Mouse (Mus musculus) cerebellum, adult 9-11 months (tissue): Measurements from ENCODE around the gene Irx4.

ENCODE experiments used
- DNase-seq: peaks from one replicate; pipeline ENCODE4 v3.0.0; 2022

Gene Irx4

DNA sequence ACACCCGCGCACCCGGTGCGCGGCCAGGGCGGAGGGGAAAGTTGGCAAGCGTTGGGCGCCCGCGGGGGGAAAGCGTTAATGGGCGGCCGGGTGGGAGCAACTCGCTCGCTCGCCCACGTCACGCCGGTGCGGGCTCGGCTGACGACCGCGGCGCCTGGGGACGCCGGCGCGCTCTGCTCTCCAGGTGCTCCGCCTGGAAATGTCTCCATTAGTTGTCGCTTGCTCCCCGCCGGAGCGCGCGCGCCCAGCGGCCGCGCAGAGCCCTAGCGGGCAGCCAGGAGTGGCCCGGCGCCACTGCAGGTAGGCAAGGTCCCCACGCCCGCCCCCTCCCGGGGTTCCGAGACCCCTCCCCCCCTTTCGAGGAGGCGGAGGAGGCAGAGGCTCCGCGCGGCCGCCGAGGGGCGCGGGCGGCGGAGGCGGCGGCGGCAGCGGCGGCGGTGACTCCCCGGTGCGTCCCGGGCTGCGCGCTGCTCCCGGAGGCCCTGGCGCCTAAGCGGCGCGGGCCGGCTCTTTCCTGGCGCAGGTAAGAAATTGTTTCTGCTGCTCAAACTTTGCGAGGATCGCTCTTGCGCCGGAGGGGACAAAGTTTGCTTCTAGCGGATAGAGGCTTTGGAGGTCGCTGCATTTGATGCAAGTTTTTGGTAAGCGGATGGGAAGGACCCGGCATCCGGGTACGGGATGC, at the start of gene Irx4:
Gene Irx4, plus strand, starts transcription at position 126 of the 682 bp plus-strand sequence.
- DNase-seq: no peak

GRCm38 (mm10) chr13:73214301-73214700, 46.0 kb upstream of the Irx4 start:
- no peak for DNase-seq

DNA sequence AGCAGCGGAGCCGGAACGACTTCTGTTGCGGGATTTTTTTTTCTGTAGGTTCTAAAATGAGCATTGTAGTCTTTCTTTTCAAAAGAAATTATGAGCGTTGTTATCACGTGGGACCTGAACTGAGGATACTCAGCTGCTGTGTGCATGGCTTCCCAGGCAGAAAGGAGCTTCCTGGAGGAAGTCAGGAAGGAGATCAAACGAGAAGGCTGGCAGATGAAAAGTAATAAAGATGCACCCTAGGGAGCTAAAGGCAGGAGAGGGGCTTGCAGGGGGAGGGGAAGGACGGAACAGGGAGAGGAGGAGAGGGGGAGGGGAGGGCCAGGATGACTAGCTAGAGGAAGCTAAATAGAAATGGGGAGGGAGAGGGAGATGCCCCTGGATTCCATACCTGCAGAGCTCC, 23.8 kb upstream of the Irx4 start:
- no peak for DNase-seq

GRCm38 (mm10) chr13:73239191-73239746, 21.0 kb upstream of the Irx4 start:
- no peak for DNase-seq

DNA sequence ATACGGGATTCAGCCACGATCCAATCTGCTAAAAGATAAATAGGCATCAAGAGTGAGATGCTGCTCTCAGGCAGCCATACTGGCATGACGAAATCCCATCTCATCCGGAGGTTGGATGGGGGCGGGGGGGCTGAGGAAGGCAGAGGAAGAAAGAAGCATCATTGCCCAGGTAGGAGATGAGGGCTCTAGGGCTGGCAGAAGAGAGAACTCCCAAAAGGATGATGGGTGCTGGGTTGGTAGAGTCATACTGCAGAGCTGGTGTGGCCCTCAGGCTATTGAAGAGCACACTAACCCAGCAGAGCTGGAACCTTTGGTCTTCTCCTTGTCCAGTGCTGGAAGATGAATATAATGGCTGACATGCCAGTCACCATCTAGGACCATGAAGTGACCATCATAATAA, 17.7 kb upstream of the Irx4 start:
- DNase-seq: no peak

DNA sequence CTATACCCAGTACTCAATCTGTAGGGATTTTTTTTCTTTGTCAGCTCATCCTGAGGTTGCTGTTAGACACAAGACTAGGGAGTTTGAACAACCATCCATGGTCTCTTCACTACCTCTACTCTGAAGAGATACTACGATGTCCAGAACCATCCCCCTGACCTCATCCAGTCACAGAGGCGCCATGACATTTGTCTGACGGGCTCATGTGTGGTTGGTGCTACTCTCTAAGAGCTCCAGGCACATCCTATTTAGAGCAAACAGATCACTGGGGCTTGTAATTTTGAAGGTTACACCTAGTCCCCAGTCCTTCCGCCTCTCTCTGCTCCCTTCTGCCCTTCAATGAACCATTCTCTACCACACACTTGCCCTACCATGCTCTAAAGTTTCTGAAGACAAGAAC, 13.3 kb upstream of the Irx4 start:
- DNase-seq: no peak

GRCm38 (mm10) chr13:73251222-73251621, 9.1 kb upstream of the Irx4 start:
- DNase-seq: no peak

DNA sequence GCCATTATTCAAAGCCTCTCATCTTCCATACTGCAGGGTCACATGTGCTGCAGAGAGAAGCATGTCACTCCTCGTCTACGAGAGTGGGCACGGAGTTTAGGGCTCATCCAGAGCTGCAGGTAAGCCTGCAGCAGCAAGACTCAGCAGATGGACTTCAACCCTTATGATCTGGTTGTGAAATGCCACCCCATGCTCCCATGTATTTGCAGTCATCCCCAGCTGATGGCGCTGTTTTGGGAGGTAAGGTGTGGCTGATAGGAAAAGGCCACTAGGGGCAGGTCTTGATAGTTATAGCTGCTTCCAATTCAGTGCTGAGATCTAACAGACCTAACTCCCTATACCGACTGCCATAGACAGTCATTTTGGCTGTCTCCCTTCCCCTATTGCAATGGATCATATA, 8.3 kb upstream of the Irx4 start:
- no peak for DNase-seq

DNA sequence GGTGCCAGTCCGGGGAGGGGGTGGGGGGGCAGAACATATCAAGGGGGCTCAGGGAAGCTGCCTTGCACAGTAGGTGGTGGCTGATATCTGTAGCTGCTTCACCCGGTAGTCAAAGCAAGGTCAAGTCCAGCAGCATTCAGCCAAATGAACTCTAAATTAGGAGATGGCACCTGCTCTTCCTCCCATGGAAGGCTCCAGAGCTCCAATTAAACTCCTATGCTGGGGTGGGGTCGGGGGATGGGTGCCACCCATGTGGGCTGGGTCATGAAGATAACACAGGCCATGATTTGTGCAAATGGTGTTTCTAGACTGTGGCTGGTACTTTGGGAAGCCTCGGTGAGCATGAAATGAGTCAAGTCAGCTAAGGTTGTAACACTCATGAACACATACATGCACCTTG, 1.9 kb upstream of the Irx4 start:
- DNase-seq: no peak

GRCm38 (mm10) chr13:73259577-73260353, 514 bp upstream of the Irx4 start:
- no peak for DNase-seq

DNA sequence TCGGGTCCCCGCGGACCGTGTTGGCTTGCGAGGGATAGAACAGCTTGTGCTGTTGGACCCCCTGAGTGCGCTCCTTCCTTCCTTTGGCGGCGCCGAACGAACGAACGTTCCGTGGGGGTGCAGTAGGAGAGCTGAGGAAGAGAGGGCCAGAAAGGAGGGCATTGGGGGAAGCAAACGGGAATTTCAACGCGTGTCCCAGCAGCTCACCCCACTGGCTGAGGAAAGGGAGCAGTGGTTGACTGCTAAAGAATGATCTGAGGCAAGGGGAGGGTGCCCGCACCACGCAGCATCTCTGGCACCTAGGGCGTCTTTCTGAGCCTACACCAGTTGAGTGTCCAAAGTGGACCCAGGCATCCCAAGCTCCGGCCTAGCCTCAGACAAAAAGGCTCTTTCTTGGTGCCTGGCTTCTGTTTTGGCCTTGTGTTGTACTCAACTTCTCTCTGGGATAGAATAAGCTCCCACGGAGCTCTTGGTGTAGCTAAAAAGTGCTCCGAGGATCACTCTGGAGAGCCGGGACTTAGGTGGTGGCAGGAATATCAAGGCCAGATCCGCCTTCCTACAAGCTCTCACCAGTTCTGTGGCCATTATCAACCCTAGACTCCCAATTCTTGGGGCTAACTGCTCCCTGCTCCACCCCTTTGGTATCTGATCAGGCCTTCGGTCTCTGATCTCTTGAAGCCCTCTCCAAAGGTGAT, 904 bp downstream of the Irx4 start:
- no peak for DNase-seq

DNA sequence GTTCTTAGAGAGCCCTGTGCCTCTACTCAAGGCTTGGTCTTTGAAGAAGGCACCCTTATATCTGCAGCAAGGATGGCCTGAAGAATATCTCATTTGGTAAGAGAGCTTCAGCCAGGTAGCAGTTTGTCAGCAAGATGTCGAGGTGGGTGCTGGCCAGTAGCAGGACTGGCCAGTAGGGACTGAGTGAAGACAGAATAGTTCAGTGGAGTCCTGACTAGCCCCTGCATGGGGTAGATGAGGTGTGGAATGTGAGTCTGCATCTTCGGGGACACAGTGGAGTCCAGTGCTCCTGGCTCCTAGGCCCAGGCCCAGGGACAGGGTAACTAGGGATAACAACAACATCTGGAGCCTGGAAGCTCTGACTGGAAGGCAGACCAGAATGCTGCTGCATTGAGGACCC, 1.6 kb downstream of the Irx4 start:
- DNase-seq: no peak

GRCm38 (mm10) chr13:73262336-73263127, 2.3 kb downstream of the Irx4 start:
- no peak for DNase-seq

DNA sequence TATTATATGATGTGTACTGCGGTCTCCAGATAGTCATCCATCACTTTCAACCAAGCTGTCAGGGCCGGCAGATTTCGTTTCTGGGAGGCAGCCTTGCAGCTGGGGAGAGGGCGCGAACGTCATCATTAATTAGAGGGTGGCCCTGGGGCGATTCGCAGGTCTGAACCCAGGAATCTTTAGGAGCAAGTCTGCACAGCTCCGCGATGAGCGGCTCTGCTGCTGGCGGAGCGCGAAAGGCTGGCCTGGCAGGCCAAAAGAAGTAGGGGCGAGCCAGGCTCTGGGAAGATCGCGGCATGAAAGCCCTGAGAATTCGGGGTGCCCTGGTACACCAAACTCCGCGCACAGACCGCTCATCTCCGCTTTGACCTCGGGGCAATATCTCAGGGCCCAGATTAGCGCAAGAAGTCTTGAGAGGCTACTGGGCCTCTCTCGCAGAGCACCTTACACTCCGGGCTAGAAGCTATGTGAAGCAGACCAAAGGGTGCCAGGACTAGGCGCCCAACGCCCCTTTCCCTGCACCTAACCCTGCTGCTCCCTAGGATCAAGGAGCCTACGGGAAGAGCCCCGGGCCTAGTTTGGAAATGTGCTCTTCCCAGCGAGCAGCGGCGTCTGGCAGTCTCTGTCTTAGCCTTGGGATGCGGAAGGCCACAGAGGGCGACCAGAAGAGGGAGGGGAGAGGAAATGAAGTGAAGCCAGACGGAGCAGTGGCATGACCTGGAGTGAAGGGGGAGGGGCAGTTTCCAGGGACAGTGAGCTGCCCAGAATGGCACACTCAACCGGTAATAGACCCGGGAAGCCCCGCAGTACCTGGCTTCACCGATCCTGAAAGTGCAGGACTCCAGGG, 3.1 kb downstream of the Irx4 start:
- no peak for DNase-seq

GRCm38 (mm10) chr13:73264166-73264735, 4.0 kb downstream of the Irx4 start:
- DNase-seq: no peak

DNA sequence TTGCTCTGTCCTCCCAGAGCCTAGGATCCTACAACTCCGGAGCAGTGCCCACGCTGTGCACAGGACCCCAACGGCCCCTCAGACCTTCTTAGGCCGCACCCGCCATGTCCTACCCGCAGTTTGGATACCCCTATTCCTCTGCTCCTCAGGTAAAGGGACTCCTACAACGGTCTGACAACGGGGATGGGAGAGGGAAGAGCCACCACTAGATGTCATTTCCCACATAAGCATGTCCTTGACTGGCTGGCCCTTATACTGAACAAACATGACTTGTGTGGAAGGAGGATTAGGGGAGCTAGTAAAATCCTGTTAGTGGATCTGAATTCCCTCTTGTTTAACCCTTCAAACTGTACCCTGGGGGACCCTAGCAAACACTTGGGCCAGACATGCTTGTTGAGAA, 4.6 kb downstream of the Irx4 start:
- DNase-seq: no peak

- no peak for DNase-seq
Observed at GRCm38 (mm10) chr13:73265442-73265841, 5.2 kb downstream of the Irx4 start.

GRCm38 (mm10) chr13:73267551-73267950, 7.3 kb downstream of the Irx4 start:
- DNase-seq: no peak

DNA sequence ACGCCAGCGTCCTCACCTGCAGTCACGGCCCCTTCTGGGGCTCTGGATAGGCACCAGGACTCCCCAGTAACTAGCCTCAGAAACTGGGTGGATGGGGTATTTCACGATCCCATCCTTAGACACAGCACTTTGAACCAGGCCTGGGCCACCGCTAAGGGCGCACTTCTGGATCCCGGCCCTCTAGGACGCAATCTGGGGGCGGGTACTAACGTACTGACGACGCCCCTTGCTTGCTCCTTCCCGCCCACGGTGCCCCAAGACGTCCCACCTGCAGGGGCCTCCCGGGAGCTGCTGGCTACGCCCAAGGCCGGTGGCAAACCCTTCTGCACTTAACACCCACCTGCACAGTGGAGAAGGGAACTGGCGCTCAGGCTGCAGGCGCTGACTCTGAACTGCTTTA, 8.4 kb downstream of the Irx4 start:
- no peak for DNase-seq

GRCm38 (mm10) chr13:73269251-73269650, 9.0 kb downstream of the Irx4 start:
- DNase-seq: no peak

DNA sequence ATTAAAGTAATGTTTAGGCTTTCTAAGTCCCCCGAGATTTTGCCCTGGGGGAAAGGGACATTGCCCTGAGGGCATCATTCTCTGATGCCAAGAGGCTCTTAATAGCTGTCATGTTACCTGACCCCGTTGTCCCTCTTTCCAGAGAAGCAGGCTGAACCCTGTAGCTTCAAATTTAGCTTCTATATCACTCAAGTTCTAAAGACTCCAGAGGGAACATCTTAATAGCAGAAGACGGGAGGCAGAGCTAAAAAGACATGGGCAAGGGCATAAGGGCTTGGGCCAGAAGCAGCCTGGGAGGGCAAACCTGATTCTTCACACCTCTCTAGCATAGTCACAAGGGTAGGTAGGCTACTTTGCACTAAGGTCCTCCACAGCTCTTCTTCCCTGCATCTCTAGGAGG, 9.6 kb downstream of the Irx4 start:
- no peak for DNase-seq
